Comparison of ENCODE assay signal across 8 mouse cellular contexts in genomic region chr4:132904765-132905309, GRCm38 (mm10). TPM values are rescaled to one million over a fixed set of nuclear protein-coding genes. Genes with fewer than 3 reads are reported as not detected.
A peak's percentile ranks its signal among the peaks of the same experiment; 100 is the strongest.
DNase-seq lines count a peak whose midpoint lies in the region; ATAC-seq and TF ChIP-seq lines count a peak whose summit lies in the region.

No protein-coding gene starts in this region.

- intact Hi-C loops in gastrocnemius, adult 2 months (cut with DNase I), result no loop called here
- intact Hi-C loops in heart, postnatal 36 days (cut with DNase I), result loop anchor here (2.0 kb wide), 1 partner anchor 20 kb away; the partner anchor contains the start of gene Stx12

- no peaks in the 10 kb centered on the region for H3K9me3 ChIP-seq in lung, postnatal 0 days (ENCODE audit: low read length)

- no peak overlapping the region for H3K9ac ChIP-seq in lung, postnatal 0 days (replicated peaks; ENCODE audit: low read depth)

- no peaks in the 10 kb centered on the region for H3K4me1 ChIP-seq in lung, postnatal 0 days (ENCODE audit: insufficient read depth, low read depth, low read length)

- WGBS in lung, postnatal 0 days, result 50% methylated on average over 9 of the region's 9 CpGs

- DNase-seq in gastrocnemius, adult 2 months, result no peak
- DNase-seq in gastrocnemius, adult 8-10 months (ENCODE audit: low spot score in 2 of 2), result no peak
- peak; percentile 16 for DNase-seq in embryo, embryonic 10 days (ENCODE audit: low spot score)
- peak; percentile 29 to 57 for DNase-seq in heart, postnatal 36 days
- peak; percentile 67 for DNase-seq in lung, postnatal 0 days (ENCODE audit: low spot score)
- no peak for DNase-seq in cerebellum, adult 11-12 months
- no peak for DNase-seq in ovary, postnatal 10 days (ENCODE audit: low spot score)
- DNase-seq in retina, embryonic 14.5 days (ENCODE audit: low spot score), result no peak

- peak overlapping the region; percentile 45 for H3K4me3 ChIP-seq in gastrocnemius, adult 2 months
- H3K4me3 ChIP-seq in lung, postnatal 0 days (ENCODE audit: low read depth, low read length), result no peak overlapping the region

- ATAC-seq in lung, postnatal 0 days, result peak; percentile 77

- TF ChIP-seq EP300 in lung, postnatal 0 days (IDR thresholded peaks at IDR 0.05), result peak; percentile 81

- TF ChIP-seq CTCF in gastrocnemius, adult 2 months (IDR thresholded peaks at IDR 0.05), result no peak
- TF ChIP-seq CTCF in lung, postnatal 0 days (IDR thresholded peaks at IDR 0.05), result no peak

- peaks cover 33% of the 10 kb centered on the region for H3K36me3 ChIP-seq in lung, postnatal 0 days (ENCODE audit: insufficient read depth, low read length)

- H3K27ac ChIP-seq in gastrocnemius, adult 2 months, result peak overlapping the region; percentile 76
- peak overlapping the region; percentile 72 for H3K27ac ChIP-seq in lung, postnatal 0 days (ENCODE audit: low read length)

- 0 out of 2 replicates have a peak overlapping the region, but pooled peaks have one; percentile 2 for H3K4me2 ChIP-seq in lung, postnatal 0 days (replicated peaks; ENCODE audit: low read depth, low read length)

- no peaks in the 10 kb centered on the region for H3K27me3 ChIP-seq in lung, postnatal 0 days (replicated peaks; ENCODE audit: insufficient read depth, low read length)

RNA-seq across cellular contexts. Expression of gene Fam76a, which starts 17.5 kb away (rescaled TPM):
- 10 to 100 TPM; 23.5 to 29.9 TPM for total RNA-seq in gastrocnemius, adult 2 months (2021)
- 10 to 100 TPM; 31.5 to 35.9 (median 33.8) TPM for total RNA-seq in gastrocnemius, adult 8-10 months (2022)
- 10 to 100 TPM; 42.3 to 46.4 TPM for total RNA-seq in heart, postnatal 36 days (2021)
- 53.9 and 57.6 TPM in 2 replicates for polyA plus RNA-seq in lung, postnatal 0 days (2015; fragmentation: Nextera tagmentation; extraction: Ambion mirVana)

RNA-seq across cellular contexts. Expression of gene Stx12, which starts 20.5 kb away (rescaled TPM):
- 10 to 100 TPM; 24.1 to 25.7 TPM for total RNA-seq in gastrocnemius, adult 2 months (2021)
- 10 to 100 TPM; 26.7 to 28.9 (median 27.8) TPM for total RNA-seq in gastrocnemius, adult 8-10 months (2022)
- 10 to 100 TPM; 36.4 to 36.7 TPM for total RNA-seq in heart, postnatal 36 days (2021)
- 80.8 and 85.9 TPM in 2 replicates for polyA plus RNA-seq in lung, postnatal 0 days (2015; fragmentation: Nextera tagmentation; extraction: Ambion mirVana)

Comparison
In these comparisons a context has a peak if more than half of its experiments do, and no peak if none do; other contexts are left out.
1. DNase-seq: peak in embryo, embryonic 10 days (single experiment), heart, postnatal 36 days (2 of 2) and lung, postnatal 0 days (single experiment); none in gastrocnemius, adult 2 months (single experiment), gastrocnemius, adult 8-10 months (0 of 2), cerebellum, adult 11-12 months (single experiment), ovary, postnatal 10 days (single experiment) and retina, embryonic 14.5 days (single experiment).